Mouse (Mus musculus) forebrain, postnatal 0 days (tissue): ENCODE measurements around the gene Olfr113. TPM values are rescaled to one million over a fixed set of nuclear protein-coding genes. Genes with fewer than 3 reads are reported as not detected.
"Not testable (repeated sequence)": the region's sequence is repeated elsewhere in the genome, so short reads cannot be mapped to it uniquely, and the experiment has no call there.

Experiments
- ATAC-seq: fragments of 200-750 bp; cut with Nextera tagmentation; 2 replicates; pipeline ENCODE4 v1.8.0; 2017; ENCODE audit warnings: mild to moderate bottlenecking, moderate library complexity
- DNase-seq: peaks from one replicate; pipeline ENCODE4 v3.0.0-alpha.2; 2015
- H3K27ac ChIP-seq: fragments of 300-500 bp; sonication (generic); 2 replicates; pipeline ENCODE4 v1.5.1; 2014; ENCODE audit warnings: low read depth, mild to moderate bottlenecking, antibody characterized with exemption, low read length, moderate library complexity, mixed read lengths
- H3K27me3 ChIP-seq: fragments of 300-500 bp; sonication (generic); 2 replicates; pipeline ENCODE4 v1.6.1; 2014; ENCODE audit warnings: mild to moderate bottlenecking, low read length, mixed read lengths; ENCODE audit not compliant: insufficient read depth
- H3K36me3 ChIP-seq: fragments of 300-500 bp; sonication (generic); 2 replicates; pipeline ENCODE4 v1.6.1; 2014; ENCODE audit warnings: mild to moderate bottlenecking, moderate library complexity; ENCODE audit not compliant: insufficient read depth
- H3K4me1 ChIP-seq: fragments of 300-500 bp; sonication (generic); 2 replicates; pipeline ENCODE4 v1.6.1; 2014; ENCODE audit warnings: antibody characterized with exemption; ENCODE audit not compliant: insufficient read depth
- H3K4me2 ChIP-seq: fragments of 300-500 bp; sonication (generic); 2 replicates; pipeline ENCODE4 v1.6.1; 2014; ENCODE audit warnings: low read depth, mild to moderate bottlenecking, moderate library complexity
- H3K4me3 ChIP-seq: fragments of 300-500 bp; sonication (generic); 2 replicates; pipeline ENCODE4 v1.5.1; 2014; ENCODE audit warnings: low read depth, low read length, mixed read lengths
- H3K9ac ChIP-seq: fragments of 300-500 bp; sonication (generic); 2 replicates; pipeline ENCODE4 v1.6.1; 2014; ENCODE audit warnings: mild to moderate bottlenecking
- H3K9me3 ChIP-seq: fragments of 300-500 bp; sonication (generic); 2 replicates; pipeline ENCODE4 v1.6.1; 2016; ENCODE audit warnings: low read length
- CTCF ChIP-seq: sonication (generic); IDR thresholded peaks from 2 replicates; pipeline ENCODE4 v1.5.1; 2016; ENCODE audit warnings: antibody characterized with exemption, control low read depth, low read depth
- WGBS: fragments of 180-500 bp; shearing (Covaris S2); extraction: QIAGEN DNeasy Blood & Tissue Kit; methylation state at CpG from one replicate; pipeline ENCODE4 v1.1.7; 2014; 5-methylcytosine and 5-hydroxymethylcytosine counted together
- polyA plus RNA-seq: library from polyadenylated mRNA; unstranded; fragments of >200 nt; fragmentation: Nextera tagmentation; extraction: Ambion mirVana; gene quantifications from 2 replicates; pipeline ENCODE4 v1.2.1, GENCODE M21; 2015
- total RNA-seq: library from RNA; depleted of rRNA; stranded (reverse); fragments of >200 nt; gene quantifications from 2 replicates; pipeline ENCODE4 v1.2.3, GENCODE M21; 2014; rRNA removed

The Olfr113 gene
- total and polyA plus RNA-seq, 2 experiments from 2014 or later: not detected

DNA sequence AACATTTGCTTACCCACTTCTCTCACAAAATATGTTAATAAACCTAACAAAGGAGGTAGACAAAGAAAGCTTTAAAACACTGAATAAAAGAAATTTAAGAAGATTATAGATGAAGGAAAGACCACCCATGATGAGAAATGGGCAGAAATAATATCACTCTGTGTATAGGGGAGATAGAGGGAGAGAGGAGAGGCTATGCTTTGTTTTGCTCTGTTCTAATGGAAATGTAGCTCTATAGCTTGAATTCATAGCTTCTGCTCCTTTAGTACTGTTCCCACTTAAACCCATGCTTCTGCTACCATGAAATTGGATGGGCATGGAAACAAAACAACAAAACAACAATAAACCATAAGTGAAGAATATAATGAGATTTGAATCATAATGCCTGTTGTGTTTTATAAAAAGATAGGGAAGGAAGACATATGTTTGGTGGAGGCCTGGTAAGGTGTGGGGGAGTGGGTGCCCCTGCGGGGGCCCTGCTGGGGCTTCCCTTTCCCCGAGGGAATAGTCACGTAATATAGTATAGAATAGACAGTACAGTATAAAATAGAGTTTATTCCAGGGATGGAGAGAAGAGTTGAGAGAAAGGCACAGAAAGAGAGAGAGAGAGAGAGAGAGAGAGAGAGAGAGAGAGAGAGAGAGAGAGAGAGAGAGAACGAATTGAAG, 35.9 kb downstream of the Olfr113 start:
- Histone ChIP-seq H3K27me3 (no peaks in the 10 kb centered on the region), H3K9ac (no peak overlapping the region), H3K4me2 (no peak overlapping the region), H3K4me3 (no peak overlapping the region), H3K9me3 (no peaks in the 10 kb centered on the region), H3K27ac (no peak overlapping the region), H3K4me1 (no peaks in the 10 kb centered on the region), H3K36me3 (no peaks in the 10 kb centered on the region)
- no peak for TF ChIP-seq CTCF
- ATAC-seq: no peak
- 75% methylated on average over 4 of the region's 4 CpGs for WGBS
- DNase-seq: no peak

DNA sequence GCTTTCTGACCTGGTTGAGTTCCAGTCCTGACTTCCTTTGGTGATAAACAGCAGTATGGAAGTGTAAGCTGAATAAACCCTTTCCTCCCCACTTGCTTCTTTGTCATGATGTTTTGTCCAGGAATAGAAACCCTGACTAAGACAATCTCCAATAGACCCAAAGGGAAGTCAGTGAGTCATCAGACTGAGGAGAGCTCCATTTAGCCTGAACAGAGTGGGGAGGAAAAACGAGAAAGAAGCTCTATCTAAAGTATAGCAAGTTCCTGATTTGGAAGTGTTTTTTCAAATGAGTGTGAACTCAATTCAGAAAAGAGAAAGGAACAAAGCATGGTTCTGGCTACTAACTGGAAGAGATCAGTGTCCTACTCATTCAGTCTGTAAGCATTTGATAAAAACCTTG, 39.0 kb downstream of the Olfr113 start:
- not testable (repeated sequence) for DNase-seq, H3K27ac ChIP-seq, ATAC-seq, H3K4me1 ChIP-seq, H3K27me3 ChIP-seq, H3K9ac ChIP-seq, H3K9me3 ChIP-seq, H3K4me2 ChIP-seq, H3K36me3 ChIP-seq, H3K4me3 ChIP-seq
- WGBS: 61% methylated on average over 1 of the region's 1 CpGs

DNA sequence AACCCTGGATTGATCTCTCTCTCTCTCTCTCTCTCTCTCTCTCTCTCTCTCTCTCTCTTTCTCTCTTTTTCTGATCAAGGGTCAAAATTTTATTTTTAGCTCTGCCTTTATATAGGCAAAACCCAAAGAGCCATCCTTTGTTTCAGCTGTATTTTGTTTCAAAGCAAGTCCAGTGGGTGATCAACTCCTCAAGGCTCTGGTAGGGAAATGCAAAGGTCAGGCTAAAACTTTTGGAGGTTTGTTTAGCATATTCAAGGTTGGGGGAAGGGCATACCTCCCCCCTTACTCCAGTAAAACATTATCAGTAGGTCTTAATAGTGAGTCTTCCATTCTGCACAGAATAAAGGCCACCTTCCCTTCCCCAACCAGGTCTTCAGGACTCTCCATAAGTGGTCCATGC, 42.3 kb downstream of the Olfr113 start:
- Histone ChIP-seq H3K27ac (no peak overlapping the region), H3K4me2 (no peak overlapping the region), H3K9ac (no peak overlapping the region), H3K4me1 (no peaks in the 10 kb centered on the region), H3K9me3 (no peaks in the 10 kb centered on the region), H3K36me3 (no peaks in the 10 kb centered on the region), H3K27me3 (no peaks in the 10 kb centered on the region), H3K4me3 (no peak overlapping the region)
- no peak for TF ChIP-seq CTCF
- ATAC-seq (no peak), DNase-seq (no peak)

DNA sequence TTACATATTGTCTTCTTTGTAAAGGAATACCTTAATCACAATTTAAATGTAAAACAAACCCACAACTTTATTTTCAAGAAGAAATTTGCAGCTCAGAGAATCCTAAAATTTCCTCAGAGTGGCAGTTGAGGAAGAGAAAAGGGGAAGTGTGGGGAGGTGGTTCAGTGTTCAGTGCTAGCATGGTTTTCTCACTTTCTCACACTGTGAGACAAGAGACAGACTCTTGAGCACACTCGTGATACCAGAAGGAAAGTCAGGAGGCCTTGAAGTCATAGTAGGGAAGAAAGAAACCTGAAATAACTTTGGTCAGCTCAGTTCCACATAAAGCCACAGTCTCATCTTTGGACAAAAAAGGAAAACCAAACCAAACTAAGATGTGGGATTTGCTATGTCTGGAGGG, 52.0 kb downstream of the Olfr113 start:
- H3K36me3 ChIP-seq, DNase-seq, H3K9ac ChIP-seq, H3K9me3 ChIP-seq, H3K4me1 ChIP-seq, ATAC-seq, H3K4me2 ChIP-seq, H3K4me3 ChIP-seq, H3K27ac ChIP-seq, H3K27me3 ChIP-seq: not testable (repeated sequence)
- 85% methylated on average over 1 of the region's 1 CpGs for WGBS

DNA sequence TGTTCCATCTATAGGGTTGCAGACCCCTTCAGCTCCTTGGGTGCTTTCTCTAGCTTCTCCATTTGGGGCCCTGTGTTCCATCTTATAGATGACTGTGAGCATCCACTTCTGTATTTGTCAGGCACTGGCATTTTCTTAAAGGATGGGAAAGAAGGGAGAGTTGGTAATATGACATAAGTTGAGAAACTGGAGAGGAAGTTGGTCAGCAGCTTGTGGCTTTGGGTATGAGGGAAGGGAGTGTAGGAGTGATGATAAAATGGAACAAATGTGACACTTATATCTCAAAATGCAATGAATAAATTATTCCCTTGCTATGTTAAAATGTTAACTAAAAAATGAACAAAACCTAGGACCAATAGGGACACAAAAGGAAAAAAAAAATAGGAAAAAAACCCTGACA, 52.9 kb downstream of the Olfr113 start:
- H3K4me3 ChIP-seq, ATAC-seq, H3K9me3 ChIP-seq, DNase-seq, H3K4me1 ChIP-seq, H3K9ac ChIP-seq, H3K27ac ChIP-seq, H3K27me3 ChIP-seq, H3K36me3 ChIP-seq, H3K4me2 ChIP-seq: not testable (repeated sequence)

Other genes with a start within 250 kb of the Olfr113 start
- gene Olfr103, start 238.0 kb downstream of the Olfr113 start, total RNA-seq: not detected in 2 replicates
- gene Olfr103, start 238.0 kb downstream of the Olfr113 start, polyA plus RNA-seq: not detected in 2 replicates
- gene Olfr104-ps, start 218.1 kb downstream of the Olfr113 start, total RNA-seq: not detected in 2 replicates
- gene Olfr104-ps, start 218.1 kb downstream of the Olfr113 start, polyA plus RNA-seq: not detected in 2 replicates
- not detected in 2 replicates for gene Olfr105-ps, start 198.6 kb downstream of the Olfr113 start, total RNA-seq
- gene Olfr105-ps, start 198.6 kb downstream of the Olfr113 start, polyA plus RNA-seq: not detected in 2 replicates
- gene Olfr106-ps, start 187.3 kb downstream of the Olfr113 start, total RNA-seq: not detected in 2 replicates
- gene Olfr106-ps, start 187.3 kb downstream of the Olfr113 start, polyA plus RNA-seq: not detected in 2 replicates
- not detected in 2 replicates for gene Olfr107, start 178.4 kb downstream of the Olfr113 start, total RNA-seq
- not detected in 2 replicates for gene Olfr107, start 178.4 kb downstream of the Olfr113 start, polyA plus RNA-seq
- not detected in 2 replicates for gene Olfr108, start 132.2 kb downstream of the Olfr113 start, total RNA-seq
- gene Olfr108, start 132.2 kb downstream of the Olfr113 start, polyA plus RNA-seq: not detected in 2 replicates
- gene Olfr109, start 118.7 kb downstream of the Olfr113 start, total RNA-seq: not detected in 2 replicates
- not detected in 2 replicates for gene Olfr109, start 118.7 kb downstream of the Olfr113 start, polyA plus RNA-seq
- not detected in 2 replicates for gene H2-M2, start 94.1 kb downstream of the Olfr113 start, total RNA-seq
- gene H2-M2, start 94.1 kb downstream of the Olfr113 start, polyA plus RNA-seq: not detected in 2 replicates
- gene Olfr110, start 85.2 kb downstream of the Olfr113 start, total RNA-seq: not detected in 2 replicates
- gene Olfr110, start 85.2 kb downstream of the Olfr113 start, polyA plus RNA-seq: not detected in 2 replicates
- gene Olfr111, start 69.6 kb downstream of the Olfr113 start, total RNA-seq: 0.15 and 0.95 TPM in 2 replicates
- gene Olfr111, start 69.6 kb downstream of the Olfr113 start, polyA plus RNA-seq: not detected in 2 replicates
- not detected in 2 replicates for gene Olfr112, start 8.2 kb downstream of the Olfr113 start, total RNA-seq
- not detected in 2 replicates for gene Olfr112, start 8.2 kb downstream of the Olfr113 start, polyA plus RNA-seq
- gene Olfr114, start 15.1 kb upstream of the Olfr113 start, total RNA-seq: not detected in 2 replicates
- not detected in 2 replicates for gene Olfr114, start 15.1 kb upstream of the Olfr113 start, polyA plus RNA-seq
- gene Olfr115, start 49.4 kb upstream of the Olfr113 start, total RNA-seq: not detected in 2 replicates
- gene Olfr115, start 49.4 kb upstream of the Olfr113 start, polyA plus RNA-seq: not detected in 2 replicates
- gene Olfr116, start 49.5 kb upstream of the Olfr113 start, total RNA-seq: not detected in 2 replicates
- gene Olfr116, start 49.5 kb upstream of the Olfr113 start, polyA plus RNA-seq: not detected in 2 replicates
- not detected in 2 replicates for gene Olfr117, start 86.1 kb upstream of the Olfr113 start, total RNA-seq
- gene Olfr117, start 86.1 kb upstream of the Olfr113 start, polyA plus RNA-seq: not detected in 2 replicates
- gene Olfr118, start 89.3 kb upstream of the Olfr113 start, total RNA-seq: not detected in 2 replicates
- gene Olfr118, start 89.3 kb upstream of the Olfr113 start, polyA plus RNA-seq: not detected in 2 replicates
- not detected in 2 replicates for gene Olfr119, start 118.9 kb upstream of the Olfr113 start, total RNA-seq
- gene Olfr119, start 118.9 kb upstream of the Olfr113 start, polyA plus RNA-seq: not detected in 2 replicates
- not detected in 2 replicates for gene Olfr120, start 144.1 kb upstream of the Olfr113 start, total RNA-seq
- not detected in 2 replicates for gene Olfr120, start 144.1 kb upstream of the Olfr113 start, polyA plus RNA-seq
- not detected in 2 replicates for gene Olfr121, start 171.2 kb upstream of the Olfr113 start, total RNA-seq
- not detected in 2 replicates for gene Olfr121, start 171.2 kb upstream of the Olfr113 start, polyA plus RNA-seq
- gene Olfr122, start 190.9 kb upstream of the Olfr113 start, total RNA-seq: not detected in 2 replicates
- not detected in 2 replicates for gene Olfr122, start 190.9 kb upstream of the Olfr113 start, polyA plus RNA-seq
- not detected in 2 replicates for gene Olfr123, start 215.9 kb upstream of the Olfr113 start, total RNA-seq
- gene Olfr123, start 215.9 kb upstream of the Olfr113 start, polyA plus RNA-seq: not detected in 2 replicates
- gene Olfr124, start 222.2 kb upstream of the Olfr113 start, total RNA-seq: not detected in 2 replicates
- not detected in 2 replicates for gene Olfr124, start 222.2 kb upstream of the Olfr113 start, polyA plus RNA-seq